Mouse (Mus musculus) megakaryocyte, embryonic 14.5 days (primary cell): ENCODE measurements at regions not wholly inside any gene's neighbourhood (a gene's known extent, or its start where the extent isn't known, plus 50 kb on each side); places are given as distances from the start of the nearest gene placed in this dataset.

Source experiments
- H3K27me3 ChIP-seq: replicated peaks from 2 replicates; pipeline ENCODE3; 2012; ENCODE audit warnings: inconsistent platforms
- H3K36me3 ChIP-seq: replicated peaks from 2 replicates; pipeline ENCODE3; 2012; ENCODE audit warnings: low read length, inconsistent platforms, mixed read lengths
- H3K4me1 ChIP-seq: 2 replicates; pipeline ENCODE4 v1.6.1; 2012; ENCODE audit warnings: inconsistent platforms
- H3K4me3 ChIP-seq: replicated peaks from 2 replicates; pipeline ENCODE3; 2012; ENCODE audit warnings: moderate library complexity, mild to moderate bottlenecking, inconsistent platforms
- H3K9me3 ChIP-seq: 2 replicates; pipeline ENCODE4 v1.6.1; 2012; ENCODE audit warnings: inconsistent platforms
- FLI1 ChIP-seq: IDR thresholded peaks from 2 replicates; pipeline ENCODE4 v1.6.1; 2012; ENCODE audit warnings: low read length, inconsistent platforms, mixed read lengths
- GATA1 ChIP-seq: IDR thresholded peaks from 3 replicates; pipeline ENCODE4 v1.6.1; 2012; ENCODE audit warnings: mixed read lengths, low read length, inconsistent platforms, borderline replicate concordance

GRCm38 (mm10) chr5:43461987-43462715 lies 53.2 kb upstream of the C1qtnf7 start:
- no peaks in the 10 kb centered on the region for H3K36me3 ChIP-seq
- H3K4me3 ChIP-seq = no peak overlapping the region
- no peaks in the 10 kb centered on the region for H3K27me3 ChIP-seq
- TF ChIP-seq GATA1 (no peak), FLI1 (no peak)
- no peaks in the 10 kb centered on the region for H3K9me3 ChIP-seq
- no peaks in the 10 kb centered on the region for H3K4me1 ChIP-seq
